Mouse (Mus musculus) thymus, adult 2 months (tissue): ENCODE data around the gene Gabrr2.

ENCODE experiments used
- CTCF ChIP-seq: fragments of 200-500 bp; IDR thresholded peaks from 2 replicates; pipeline ENCODE4 v1.5.1; 2012; ENCODE audit warnings: mild to moderate bottlenecking, control low read depth, low read length, moderate library complexity, borderline replicate concordance; ENCODE audit not compliant: control insufficient read depth, poor library complexity, insufficient read depth; ENCODE audit errors: extremely low read depth
- POLR2A ChIP-seq: fragments of 200-500 bp; IDR thresholded peaks from 2 replicates; pipeline ENCODE4 v1.6.1; 2012; ENCODE audit warnings: mild to moderate bottlenecking, low read length, control low read depth, moderate library complexity; ENCODE audit not compliant: control insufficient read depth, poor library complexity, insufficient read depth; ENCODE audit errors: extremely low read depth

DNA sequence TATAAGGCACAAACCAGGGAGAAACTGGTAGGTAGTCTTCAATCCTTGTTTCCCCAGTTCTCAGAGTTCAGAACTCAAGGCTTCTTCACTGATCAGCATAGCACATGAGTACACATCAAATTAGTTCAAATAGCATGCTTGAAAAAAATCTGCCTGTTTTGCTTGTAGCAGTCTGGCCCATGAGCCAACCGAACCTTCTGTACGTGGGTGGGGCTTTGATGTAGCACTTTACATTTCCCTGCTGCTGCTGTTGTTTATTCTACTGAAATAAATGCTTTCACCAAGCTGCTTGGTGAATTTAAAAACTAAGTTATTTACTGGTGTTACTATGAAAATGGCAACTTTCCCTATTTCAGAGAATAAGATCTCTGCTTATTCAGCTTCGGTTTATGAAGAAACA is 10.7 kb upstream of the Gabrr2 start:
- TF ChIP-seq CTCF (no peak), POLR2A (no peak)
